Mouse (Mus musculus) liver, embryonic 12.5 days (tissue): ENCODE measurements around the gene Dhrs4. TPM values are rescaled to one million over a fixed set of nuclear protein-coding genes. Genes with fewer than 3 reads are reported as not detected.

Experiments
- polyA plus RNA-seq: library from polyadenylated mRNA; unstranded; fragments of >200 nt; fragmentation: Nextera tagmentation; extraction: Ambion mirVana; gene quantifications from 2 replicates; pipeline ENCODE4 v1.2.1, GENCODE M21; 2016

The Dhrs4 gene
- polyA plus RNA-seq, 1 experiment from 2014 or later: 76.6 TPM

Other genes starting within 250 kb of the Dhrs4 start
- 0.91 and 1.8 TPM in 2 replicates for gene Carmil3, start 11.9 kb downstream of the Dhrs4 start, polyA plus RNA-seq
- gene Cpne6, start 31.7 kb downstream of the Dhrs4 start, polyA plus RNA-seq: 0.13 TPM in 1 of 2 replicates, not detected in the other
- gene Nrl, start 46.2 kb downstream of the Dhrs4 start, polyA plus RNA-seq: not detected in 2 replicates
- gene Pck2, start 61.5 kb downstream of the Dhrs4 start, polyA plus RNA-seq: 35.5 and 37.4 TPM in 2 replicates
- gene Dcaf11, start 81.2 kb downstream of the Dhrs4 start, polyA plus RNA-seq: 57.1 and 60.3 TPM in 2 replicates
- gene A730061H03Rik, start 81.6 kb downstream of the Dhrs4 start, polyA plus RNA-seq: 1.9 and 2.7 TPM in 2 replicates
- 0.63 and 0.75 TPM in 2 replicates for gene Fitm1, start 96.9 kb downstream of the Dhrs4 start, polyA plus RNA-seq
- gene Psme1, start 99.4 kb downstream of the Dhrs4 start, polyA plus RNA-seq: 108 and 111 TPM in 2 replicates
- 28.7 and 32.9 TPM in 2 replicates for gene Emc9, start 106.5 kb downstream of the Dhrs4 start, polyA plus RNA-seq
- 221 and 222 TPM in 2 replicates for gene Psme2, start 112.4 kb downstream of the Dhrs4 start, polyA plus RNA-seq
- 14.2 and 15.7 TPM in 2 replicates for gene Rnf31, start 113.0 kb downstream of the Dhrs4 start, polyA plus RNA-seq
- gene Irf9, start 124.8 kb downstream of the Dhrs4 start, polyA plus RNA-seq: 14.4 and 15.3 TPM in 2 replicates
- gene Rec8, start 139.3 kb downstream of the Dhrs4 start, polyA plus RNA-seq: 1.8 and 3.2 TPM in 2 replicates
- gene Ipo4, start 157.2 kb downstream of the Dhrs4 start, polyA plus RNA-seq: 46.0 and 48.8 TPM in 2 replicates
- 1.8 and 2.8 TPM in 2 replicates for gene Gm49378, start 159.1 kb downstream of the Dhrs4 start, polyA plus RNA-seq
- 64.9 and 69.7 TPM in 2 replicates for gene Tm9sf1, start 165.0 kb downstream of the Dhrs4 start, polyA plus RNA-seq
- 0.18 and 0.30 TPM in 2 replicates for gene Tssk4, start 171.4 kb downstream of the Dhrs4 start, polyA plus RNA-seq
- 27.5 and 28.1 TPM in 2 replicates for gene Mdp1, start 181.8 kb downstream of the Dhrs4 start, polyA plus RNA-seq
- 36.8 and 39.1 TPM in 2 replicates for gene Gmpr2, start 193.2 kb downstream of the Dhrs4 start, polyA plus RNA-seq
- 322 and 329 TPM in 2 replicates for gene Nedd8, start 193.4 kb downstream of the Dhrs4 start, polyA plus RNA-seq
- gene Tinf2, start 203.1 kb downstream of the Dhrs4 start, polyA plus RNA-seq: 31.9 and 32.2 TPM in 2 replicates
- 1.6 and 2.1 TPM in 2 replicates for gene Tgm1, start 235.2 kb downstream of the Dhrs4 start, polyA plus RNA-seq
- gene Rabggta, start 243.5 kb downstream of the Dhrs4 start, polyA plus RNA-seq: 18.3 and 18.9 TPM in 2 replicates